Comparison of ENCODE assay signal across 16 mouse cellular contexts in the genomic region with DNA sequence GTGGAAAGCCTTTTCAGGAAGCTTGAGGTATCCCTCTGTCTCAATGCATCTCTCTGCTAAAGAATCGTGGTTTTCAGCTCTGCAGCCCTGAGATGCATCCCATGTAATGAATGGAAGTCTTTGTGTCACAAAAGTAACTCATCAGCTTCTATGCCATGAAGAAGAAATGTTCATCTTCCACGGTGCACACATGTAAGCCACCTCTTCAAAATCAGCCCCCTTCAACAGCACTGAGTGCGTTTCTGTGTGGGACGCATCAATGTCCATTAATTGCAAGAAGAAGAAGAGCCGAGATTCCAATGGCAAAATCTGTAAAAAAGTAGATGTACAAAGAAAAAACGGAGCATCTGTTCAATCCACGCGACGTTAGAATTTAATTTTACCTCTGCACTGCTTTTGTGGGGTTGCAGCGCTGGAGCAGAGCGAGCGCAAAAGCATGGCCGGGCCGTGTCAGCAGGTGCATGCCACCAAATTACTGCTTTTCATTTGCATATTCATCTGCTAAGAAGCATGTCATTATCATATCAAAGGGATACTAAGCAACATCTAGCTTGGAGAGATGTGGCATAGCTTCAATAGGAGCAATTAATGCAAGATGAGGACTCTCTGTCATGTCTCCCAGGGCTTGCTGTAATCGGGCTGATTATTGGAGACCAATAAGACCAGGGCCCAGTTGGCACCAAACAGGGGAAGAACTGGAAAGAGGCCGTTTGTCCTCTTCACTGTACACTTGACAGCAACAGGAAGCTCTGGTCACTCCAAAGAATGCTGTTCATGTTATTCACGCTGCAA.
A peak's percentile ranks its signal among the peaks of the same experiment; 100 is the strongest.
DNase-seq lines count a peak whose midpoint lies in the region; ATAC-seq lines count a peak whose summit lies in the region.
"Had no signal": no experiment of that assay in that cellular context is flagged by ENCODE, and none has a peak within 500 bp of the region (broad histone marks: within the 10 kb centered on the region; RNA-seq: fewer than 3 reads in every experiment).

No protein-coding gene starts in this region.

- no peaks in the 10 kb centered on the region for H3K36me3 ChIP-seq in forebrain, embryonic 14.5 days (ENCODE audit: control insufficient read depth, insufficient read depth, low read length)
- H3K36me3 ChIP-seq in midbrain, embryonic 15.5 days (replicated peaks) = no peaks in the 10 kb centered on the region
- no peaks in the 10 kb centered on the region for H3K36me3 ChIP-seq in kidney, embryonic 14.5 days (ENCODE audit: control insufficient read depth, insufficient read depth, low read length)
- H3K36me3 ChIP-seq: limb, embryonic 13.5 days had no signal

- H3K9me3 ChIP-seq in forebrain, embryonic 14.5 days (replicated peaks; ENCODE audit: control insufficient read depth, low read length) = no peaks in the 10 kb centered on the region
- H3K9me3 ChIP-seq in midbrain, embryonic 15.5 days = no peaks in the 10 kb centered on the region
- H3K9me3 ChIP-seq in kidney, embryonic 14.5 days (ENCODE audit: control insufficient read depth, low read length) = no peaks in the 10 kb centered on the region
- H3K9me3 ChIP-seq: limb, embryonic 13.5 days had no signal

- peaks cover 20% of the 10 kb centered on the region for H3K4me1 ChIP-seq in forebrain, embryonic 14.5 days (ENCODE audit: control insufficient read depth, insufficient read depth, low read length)
- H3K4me1 ChIP-seq in midbrain, embryonic 15.5 days = peaks cover 14% of the 10 kb centered on the region
- no peaks in the 10 kb centered on the region for H3K4me1 ChIP-seq in kidney, embryonic 14.5 days (ENCODE audit: control insufficient read depth, insufficient read depth, low read length)
- H3K4me1 ChIP-seq: limb, embryonic 13.5 days had no signal

- H3K9ac ChIP-seq in forebrain, embryonic 14.5 days (ENCODE audit: low read length) = peak overlapping the region; percentile 37; the same call in 1 of the 2 replicates
- no peak overlapping the region for H3K9ac ChIP-seq in midbrain, embryonic 15.5 days
- H3K9ac ChIP-seq in kidney, embryonic 14.5 days (ENCODE audit: low read depth, low read length) = no peak overlapping the region
- H3K9ac ChIP-seq: limb, embryonic 13.5 days; liver, postnatal 0 days had no signal

- 17% methylated on average over 17 of the region's 17 CpGs for WGBS in forebrain, embryonic 14.5 days
- 40% methylated on average over 17 of the region's 17 CpGs for WGBS in midbrain, embryonic 15.5 days
- 78% methylated on average over 17 of the region's 17 CpGs for WGBS in kidney, embryonic 14.5 days

- peak; percentile 48 for DNase-seq in cerebellum, adult 9-10 months
- no peak for DNase-seq in cerebellum, adult 8-10 months
- DNase-seq in brain, adult 2 months (ENCODE audit: low read depth, low spot score) = peak; percentile 28
- peak; percentile 89 for DNase-seq in forebrain, embryonic 14.5 days (ENCODE audit: low spot score)
- DNase-seq in urinary bladder, postnatal 14 days (ENCODE audit: low spot score) = no peak
- no peak for DNase-seq in spleen, adult 12 weeks (ENCODE audit: low spot score)
- DNase-seq: gastrocnemius, adult 2 months; kidney, postnatal 10 days; layer of hippocampus, postnatal 36 days; liver, postnatal 0 days; thymus, adult 18-20 months had no signal

- H3K4me2 ChIP-seq in forebrain, embryonic 14.5 days (ENCODE audit: low read length) = peak overlapping the region; percentile 27; the same call in 1 of the 2 replicates
- H3K4me2 ChIP-seq in midbrain, embryonic 15.5 days = peak overlapping the region; percentile 21; the same call in 1 of the 2 replicates
- no peak overlapping the region for H3K4me2 ChIP-seq in kidney, embryonic 14.5 days (replicated peaks; ENCODE audit: low read depth, low read length)
- H3K4me2 ChIP-seq: heart, embryonic 11.5 days; limb, embryonic 13.5 days had no signal

- H3K27ac ChIP-seq in forebrain, embryonic 14.5 days (ENCODE audit: low read depth, low read length) = peak overlapping the region; percentile 78
- H3K27ac ChIP-seq in midbrain, embryonic 15.5 days = 0 out of 2 replicates have a peak overlapping the region, but pooled peaks have one; percentile 4
- no peak overlapping the region for H3K27ac ChIP-seq in kidney, embryonic 14.5 days (ENCODE audit: low read depth, low read length)
- H3K27ac ChIP-seq: gastrocnemius, adult 2 months; limb, embryonic 13.5 days; macrophage had no signal

- no peaks in the 10 kb centered on the region for H3K27me3 ChIP-seq in forebrain, embryonic 14.5 days (replicated peaks; ENCODE audit: control insufficient read depth, insufficient read depth, low read length)
- no peaks in the 10 kb centered on the region for H3K27me3 ChIP-seq in midbrain, embryonic 15.5 days (replicated peaks)
- H3K27me3 ChIP-seq in kidney, embryonic 14.5 days (ENCODE audit: control insufficient read depth, insufficient read depth, low read length) = no peaks in the 10 kb centered on the region

- ATAC-seq in forebrain, embryonic 14.5 days = peak; percentile 93
- ATAC-seq in midbrain, embryonic 15.5 days (replicated peaks) = peak; percentile 84
- ATAC-seq in kidney, embryonic 14.5 days (ENCODE audit: low FRiP score, low TSS enrichment) = no peak
- ATAC-seq: liver, postnatal 0 days had no signal

- no peak overlapping the region for H3K4me3 ChIP-seq in forebrain, embryonic 14.5 days (ENCODE audit: low read depth, low read length)
- H3K4me3 ChIP-seq in midbrain, embryonic 15.5 days = no peak overlapping the region
- no peak overlapping the region for H3K4me3 ChIP-seq in kidney, embryonic 14.5 days (ENCODE audit: low read length)
- H3K4me3 ChIP-seq: gastrocnemius, adult 2 months; limb, embryonic 13.5 days had no signal

Comparison
In these comparisons a context has a peak if more than half of its experiments do, and no peak if none do; other contexts are left out.
1. DNase-seq: peak in cerebellum, adult 9-10 months (single experiment), brain, adult 2 months (single experiment) and forebrain, embryonic 14.5 days (single experiment); none in cerebellum, adult 8-10 months (single experiment), urinary bladder, postnatal 14 days (single experiment) and spleen, adult 12 weeks (single experiment).